Mouse (Mus musculus) kidney, adult 2 months (tissue): ENCODE results near the gene Gm19668. TPM values are rescaled to one million over a fixed set of nuclear protein-coding genes. Genes with fewer than 3 reads are reported as not detected.
"Not testable (repeated sequence)": the region's sequence is repeated elsewhere in the genome, so short reads cannot be mapped to it uniquely, and the experiment has no call there.

Experiments
- DNase-seq: peaks from one replicate; pipeline ENCODE4 v3.0.0; 2021
- H3K27ac ChIP-seq: fragments of 200-500 bp; 2 replicates; pipeline ENCODE4 v1.5.1; 2012; ENCODE audit warnings: low read depth, low read length, control low read depth, inconsistent platforms; ENCODE audit not compliant: insufficient read depth
- H3K27me3 ChIP-seq: fragments of 200-500 bp; replicated peaks from 2 replicates; pipeline ENCODE4 v1.6.1; 2012; ENCODE audit warnings: mild to moderate bottlenecking, moderate library complexity, low read length, inconsistent platforms; ENCODE audit not compliant: control insufficient read depth, insufficient read depth
- H3K36me3 ChIP-seq: fragments of 200-500 bp; 2 replicates; pipeline ENCODE4 v1.6.1; 2012; ENCODE audit warnings: mild to moderate bottlenecking, moderate library complexity, low read length, inconsistent platforms; ENCODE audit not compliant: control insufficient read depth, insufficient read depth
- H3K4me1 ChIP-seq: fragments of 200-500 bp; 2 replicates; pipeline ENCODE4 v1.6.1; 2011; ENCODE audit warnings: low read length; ENCODE audit not compliant: control insufficient read depth, insufficient read depth
- H3K4me3 ChIP-seq: fragments of 200-500 bp; 2 replicates; pipeline ENCODE4 v1.5.1; 2011; ENCODE audit warnings: mild to moderate bottlenecking, low read depth, low read length, control low read depth; ENCODE audit not compliant: insufficient read depth
- CTCF ChIP-seq: fragments of 200-500 bp; conservative IDR thresholded peaks from 2 replicates; pipeline ENCODE4 v1.5.1; 2011; ENCODE audit warnings: low read depth, mild to moderate bottlenecking, control low read depth, low read length, moderate library complexity, mixed read lengths; ENCODE audit not compliant: insufficient read depth, insufficient read length
- POLR2A ChIP-seq: fragments of 200-500 bp; IDR thresholded peaks from one replicate; pipeline ENCODE4 v1.6.1; 2011; ENCODE audit warnings: low read depth, low read length, control low read depth
- WGBS: fragments of 180-500 bp; shearing (Covaris S2); methylation state at CpG from one replicate; pipeline ENCODE4 v1.1.7; 2018; 5-methylcytosine and 5-hydroxymethylcytosine counted together
- polyA plus RNA-seq: library from polyadenylated mRNA; depleted of rRNA; stranded (reverse); fragments of >200 nt; gene quantifications from 2 replicates; pipeline ENCODE4 v1.2.3, GENCODE M21; 2012

The Gm19668 gene
- polyA plus RNA-seq, 1 experiment, result not detected

- Histone ChIP-seq H3K27me3 (no peaks in the 10 kb centered on the region), H3K27ac (no peak within 1 kb of the TSS), H3K4me3 (no peak within 1 kb of the TSS), H3K4me1 (no peaks in the 10 kb centered on the region), H3K36me3 (no peaks in the 10 kb centered on the region)
- no peak for DNase-seq
- no peak for TF ChIP-seq POLR2A
- no peak for TF ChIP-seq CTCF
- WGBS, result 36% methylated on average over 2 of the region's 2 CpGs
These were observed 4.0 kb downstream of the Gm19668 start, which contains the start of gene Gm9639 for GRCm38 (mm10) chr10:77794976-77795375. Gm9639 (minus strand) TSS chr10:77795076.

GRCm38 (mm10) chr10:77788621-77789020, 10.3 kb downstream of the Gm19668 start:
- no peak for TF ChIP-seq POLR2A
- TF ChIP-seq CTCF, result no peak
- no peaks in the 10 kb centered on the region for H3K27me3 ChIP-seq
- 44% methylated on average over 2 of the region's 2 CpGs for WGBS
- H3K27ac ChIP-seq, result no peak overlapping the region
- no peak overlapping the region for H3K4me3 ChIP-seq
- no peaks in the 10 kb centered on the region for H3K36me3 ChIP-seq
- DNase-seq, result no peak
- H3K4me1 ChIP-seq, result no peaks in the 10 kb centered on the region

- not testable (repeated sequence) for H3K27me3 ChIP-seq, DNase-seq, H3K4me3 ChIP-seq
These were observed 11.1 kb downstream of the Gm19668 start, which contains the start of gene Gm7137 for GRCm38 (mm10) chr10:77787876-77788275. Gm7137 (minus strand) TSS chr10:77788200.

GRCm38 (mm10) chr10:77783396-77783795, 15.5 kb downstream of the Gm19668 start:
- not testable (repeated sequence) for H3K4me1 ChIP-seq, H3K36me3 ChIP-seq, H3K27me3 ChIP-seq, H3K27ac ChIP-seq, DNase-seq, H3K4me3 ChIP-seq
- 82% methylated on average over 2 of the region's 3 CpGs for WGBS

More at GRCm38 (mm10) chr10:77787876-77788275, 11.1 kb downstream of the Gm19668 start, which contains the start of gene Gm7137:
- H3K4me1 ChIP-seq, H3K36me3 ChIP-seq, H3K27ac ChIP-seq: not testable (repeated sequence)
- 70% methylated on average over 1 of the region's 1 CpGs for WGBS

- H3K27me3 ChIP-seq, H3K36me3 ChIP-seq, H3K4me3 ChIP-seq, H3K27ac ChIP-seq, DNase-seq, H3K4me1 ChIP-seq: not testable (repeated sequence)
- WGBS, result 63% methylated on average over 1 of the region's 1 CpGs
These were observed 16.5 kb downstream of the Gm19668 start, which contains the start of gene Gm3250 for GRCm38 (mm10) chr10:77782442-77782841. Gm3250 (minus strand) TSS chr10:77782542.

GRCm38 (mm10) chr10:77776844-77777243, 22.1 kb downstream of the Gm19668 start, which contains the start of gene Gm7138:
Gm7138 (minus strand) TSS chr10:77776944.
- not testable (repeated sequence) for H3K27me3 ChIP-seq, DNase-seq, H3K36me3 ChIP-seq, H3K27ac ChIP-seq, H3K4me3 ChIP-seq, H3K4me1 ChIP-seq
- 69% methylated on average over 1 of the region's 1 CpGs for WGBS

- not testable (repeated sequence) for DNase-seq, H3K4me1 ChIP-seq, H3K36me3 ChIP-seq, H3K27me3 ChIP-seq, H3K4me3 ChIP-seq, H3K27ac ChIP-seq
- WGBS, result 93% methylated on average over 3 of the region's 3 CpGs
These were observed 26.8 kb downstream of the Gm19668 start for GRCm38 (mm10) chr10:77772142-77772541.

GRCm38 (mm10) chr10:77771225-77771624, 27.7 kb downstream of the Gm19668 start, which contains the start of gene Gm3238:
Gm3238 (minus strand) TSS chr10:77771325.
- WGBS, result 50% methylated on average over 1 of the region's 1 CpGs
- not testable (repeated sequence) for H3K4me1 ChIP-seq, H3K27me3 ChIP-seq, H3K36me3 ChIP-seq, H3K27ac ChIP-seq, H3K4me3 ChIP-seq, DNase-seq
